Mouse (Mus musculus) erythroblast, embryonic 14.5 days (primary cell): ENCODE results near the gene Gm10720.
"Not testable (repeated sequence)": the region's sequence is repeated elsewhere in the genome, so short reads cannot be mapped to it uniquely, and the experiment has no call there.

Experiments used
- GATA1 ChIP-seq: IDR thresholded peaks from 2 replicates; pipeline ENCODE4 v1.6.1; 2012; ENCODE audit warnings: low read length, inconsistent platforms, mixed read lengths
- TAL1 ChIP-seq: IDR thresholded peaks from 3 replicates; pipeline ENCODE4 v1.6.1; 2012; ENCODE audit warnings: low read length, inconsistent platforms, mixed read lengths

GRCm38 (mm10) chr9:3030677-3031318, 15.3 kb downstream of the Gm10720 start:
- TF ChIP-seq TAL1, GATA1: not testable (repeated sequence)
